ENCODE assay signal across 17 mouse cellular contexts in genomic region chr2:38831976-38832375, GRCm38 (mm10).
DNase-seq lines count a peak whose midpoint lies in the region; ATAC-seq and TF ChIP-seq lines count a peak whose summit lies in the region.
"Had no signal": no experiment of that assay in that cellular context is flagged by ENCODE, and none has a peak within 500 bp of the region (broad histone marks: within the 10 kb centered on the region; RNA-seq: fewer than 3 reads in every experiment).

No protein-coding gene starts in this region.

- H3K9ac ChIP-seq in kidney, postnatal 0 days (ENCODE audit: low read depth, low read length), result no peak overlapping the region
- no peak overlapping the region for H3K9ac ChIP-seq in kidney, embryonic 15.5 days
- H3K9ac ChIP-seq: forebrain, embryonic 15.5 days; hindbrain, embryonic 15.5 days had no signal

- ATAC-seq in CD4-positive, CD25-positive, alpha-beta regulatory T cell, adult 4 months, result no peak
- no peak for ATAC-seq in kidney, postnatal 0 days (replicated peaks; ENCODE audit: low FRiP score, low read depth)
- no peak for ATAC-seq in kidney, embryonic 15.5 days (replicated peaks; ENCODE audit: low FRiP score)
- ATAC-seq: forebrain, embryonic 15.5 days had no signal

- H3K4me1 ChIP-seq in kidney, postnatal 0 days (replicated peaks; ENCODE audit: insufficient read depth, low read length), result no peaks in the 10 kb centered on the region
- H3K4me1 ChIP-seq in kidney, embryonic 15.5 days, result no peaks in the 10 kb centered on the region
- H3K4me1 ChIP-seq: forebrain, embryonic 15.5 days; hindbrain, embryonic 15.5 days had no signal

- 0 out of 2 replicates have a peak, but pooled peaks cover 3% of the 10 kb centered on the region for H3K36me3 ChIP-seq in kidney, postnatal 0 days (ENCODE audit: insufficient read depth, low read length)
- peaks cover 19% of the 10 kb centered on the region; the same call in 1 of the 2 replicates for H3K36me3 ChIP-seq in kidney, embryonic 15.5 days
- H3K36me3 ChIP-seq: hindbrain, embryonic 15.5 days had no signal

- no peaks in the 10 kb centered on the region for H3K9me3 ChIP-seq in kidney, postnatal 0 days (replicated peaks; ENCODE audit: low read length)
- H3K9me3 ChIP-seq in kidney, embryonic 15.5 days (replicated peaks), result no peaks in the 10 kb centered on the region
- H3K9me3 ChIP-seq: forebrain, embryonic 15.5 days; hindbrain, embryonic 15.5 days had no signal

- DNase-seq in CD4-positive, CD25-positive, alpha-beta regulatory T cell, adult 2 months (ENCODE audit: low read depth, low spot score), result peak; percentile 16
- peak; percentile 41 for DNase-seq in kidney, postnatal 0 days (ENCODE audit: low spot score)
- DNase-seq in thymus, postnatal 0 days (ENCODE audit: low spot score), result peak; percentile 9
- DNase-seq in thymus, postnatal 36 days, result no peak
- DNase-seq in testis, postnatal 10 days (ENCODE audit: low spot score), result no peak
- DNase-seq in layer of hippocampus, adult 11-12 months (ENCODE audit: low spot score), result no peak
- DNase-seq: adrenal gland, postnatal 36 days; cerebellum, adult 9-11 months; heart, adult 18-20 months; heart, postnatal 10 days; kidney, adult 2 months; lung, postnatal 14 days had no signal

- no peak overlapping the region for H3K4me3 ChIP-seq in kidney, postnatal 0 days (replicated peaks; ENCODE audit: low read depth, low read length)
- no peak overlapping the region for H3K4me3 ChIP-seq in kidney, embryonic 15.5 days (replicated peaks)
- H3K4me3 ChIP-seq: forebrain, embryonic 15.5 days; hindbrain, embryonic 15.5 days; myocyte had no signal

- H3K27ac ChIP-seq in kidney, postnatal 0 days, result no peak overlapping the region
- no peak overlapping the region for H3K27ac ChIP-seq in kidney, embryonic 15.5 days
- H3K27ac ChIP-seq: forebrain, embryonic 15.5 days; hindbrain, embryonic 15.5 days had no signal

- no peak overlapping the region for H3K4me2 ChIP-seq in kidney, postnatal 0 days (ENCODE audit: low read length)
- H3K4me2 ChIP-seq in kidney, embryonic 15.5 days, result no peak overlapping the region
- H3K4me2 ChIP-seq: forebrain, embryonic 15.5 days; hindbrain, embryonic 15.5 days had no signal

- TF ChIP-seq CTCF in kidney, postnatal 0 days (IDR thresholded peaks at IDR 0.05; ENCODE audit: low read depth), result peak; percentile 47; the same call in 1 of the 2 replicates

- no peaks in the 10 kb centered on the region for H3K27me3 ChIP-seq in kidney, postnatal 0 days (ENCODE audit: insufficient read depth, low read length)
- H3K27me3 ChIP-seq in kidney, embryonic 15.5 days, result no peaks in the 10 kb centered on the region
- H3K27me3 ChIP-seq: forebrain, embryonic 15.5 days; hindbrain, embryonic 15.5 days had no signal

Comparison
In these comparisons a context has a peak if more than half of its experiments do, and no peak if none do; other contexts are left out.
1. DNase-seq: peak in CD4-positive, CD25-positive, alpha-beta regulatory T cell, adult 2 months (single experiment), kidney, postnatal 0 days (single experiment) and thymus, postnatal 0 days (single experiment); none in thymus, postnatal 36 days (0 of 2), testis, postnatal 10 days (single experiment) and layer of hippocampus, adult 11-12 months (single experiment).